Mouse (Mus musculus) ES-Bruce4 (cell line): ENCODE measurements around the gene Rprm.

Experiments used
- CTCF ChIP-seq: IDR thresholded peaks from one replicate; pipeline ENCODE4 v1.8.1; 2011; ENCODE audit warnings: low read depth, low read length
- EP300 ChIP-seq: IDR thresholded peaks from 2 replicates; pipeline ENCODE4 v1.6.1; 2011; ENCODE audit warnings: low read depth, low read length; ENCODE audit not compliant: insufficient read depth

- no peak for TF ChIP-seq CTCF
- no peak for TF ChIP-seq EP300
Measured at GRCm38 (mm10) chr2:54119305-54119704, 34.0 kb upstream of the Rprm start.
